Mouse (Mus musculus) MEL (cell line): Measurements from ENCODE around the gene Cdc42ep4. TPM values are rescaled to one million over a fixed set of nuclear protein-coding genes. Genes with fewer than 3 reads are reported as not detected.

Experiments
- DNase-seq: peaks from one replicate; pipeline ENCODE4 v3.0.0; 2011; ENCODE audit warnings: low read depth, low spot score
- H3K27ac ChIP-seq: 2 replicates; pipeline ENCODE4 v1.5.1; 2012; ENCODE audit warnings: low read depth, mild to moderate bottlenecking, control low read depth, low read length, moderate library complexity; ENCODE audit not compliant: control insufficient read depth
- H3K27me3 ChIP-seq, 2 experiments: fragments of 150-350 bp in 1 of 2; sonication (generic) in 1 of 2; 2 replicates each; pipeline ENCODE4 v1.6.1; 2012; ENCODE audit warnings: low read length in 2 of 2, mild to moderate bottlenecking in 2 of 2, improper control_type of control experiment in 1 of 2, moderate library complexity in 1 of 2; ENCODE audit not compliant: insufficient read depth in 2 of 2, control insufficient read depth in 1 of 2
- H3K36me3 ChIP-seq, 2 experiments: 2 replicates each; pipeline ENCODE4 v1.6.1; 2012 to 2014; ENCODE audit warnings: low read length in 2 of 2, improper control_type of control experiment in 1 of 2, inconsistent platforms in 1 of 2, mild to moderate bottlenecking in 1 of 2; ENCODE audit not compliant: insufficient read depth in 2 of 2, control insufficient read depth in 1 of 2
- H3K4me1 ChIP-seq, 2 experiments: fragments of 150-350 bp in 1 of 2; sonication (generic) in 1 of 2; 2 replicates each; pipeline ENCODE4 v1.6.1; 2012; ENCODE audit warnings: low read length in 2 of 2, improper control_type of control experiment in 1 of 2, mild to moderate bottlenecking in 1 of 2; ENCODE audit not compliant: insufficient read depth in 2 of 2, control insufficient read depth in 1 of 2
- H3K4me3 ChIP-seq, 2 experiments: fragments of 150-350 bp in 1 of 2; sonication (generic) in 1 of 2; 2 replicates each; pipeline ENCODE4 v1.5.1; 2012; ENCODE audit warnings: low read depth in 2 of 2, low read length in 2 of 2, mild to moderate bottlenecking in 2 of 2, moderate library complexity in 2 of 2, control low read depth in 1 of 2, improper control_type of control experiment in 1 of 2; ENCODE audit not compliant: control insufficient read depth in 1 of 2, insufficient read depth in 1 of 2
- H3K79me2 ChIP-seq: 2 replicates; pipeline ENCODE4 v1.6.1; 2012; ENCODE audit warnings: mild to moderate bottlenecking, low read length, moderate library complexity; ENCODE audit not compliant: control insufficient read depth, poor library complexity, insufficient read depth
- H3K9ac ChIP-seq: 2 replicates; pipeline ENCODE4 v1.6.1; 2012; ENCODE audit warnings: low read depth, mild to moderate bottlenecking, control low read depth, low read length, moderate library complexity; ENCODE audit not compliant: control insufficient read depth, poor library complexity, severe bottlenecking
- H3K9me3 ChIP-seq: fragments of 150-350 bp; sonication (generic); replicated peaks from 2 replicates; pipeline ENCODE4 v1.6.1; 2012; ENCODE audit warnings: mild to moderate bottlenecking, low read length, improper control_type of control experiment, moderate library complexity; ENCODE audit not compliant: insufficient read depth
- BHLHE40 ChIP-seq: IDR thresholded peaks from 2 replicates; pipeline ENCODE4 v1.6.1; 2012; ENCODE audit warnings: low read depth, mild to moderate bottlenecking, inconsistent platforms, low read length, improper control_type of control experiment, borderline replicate concordance
- CTCF ChIP-seq, 3 experiments: IDR thresholded peaks in 2 of 3; conservative IDR thresholded peaks in 1 of 3; 2 replicates each; pipeline ENCODE4 v1.5.1; 2011 to 2012; ENCODE audit warnings: low read length in 3 of 3, low read depth in 2 of 3, mild to moderate bottlenecking in 2 of 3, improper control_type of control experiment in 1 of 3, inconsistent platforms in 1 of 3, mixed read lengths in 1 of 3, moderate library complexity in 1 of 3; ENCODE audit not compliant: control insufficient read depth in 1 of 3, insufficient read depth in 1 of 3, poor library complexity in 1 of 3, severe bottlenecking in 1 of 3
- ELF1 ChIP-seq: IDR thresholded peaks from 2 replicates; pipeline ENCODE4 v1.6.1; 2014; ENCODE audit warnings: low read depth, mild to moderate bottlenecking, inconsistent platforms, low read length, improper control_type of control experiment, moderate library complexity
- EP300 ChIP-seq, 2 experiments: IDR thresholded peaks; 2 replicates each; pipeline ENCODE4 v1.6.1; 2011; ENCODE audit warnings: improper control_type of control experiment in 2 of 2, low read length in 2 of 2, low read depth in 1 of 2, mild to moderate bottlenecking in 1 of 2
- GATA1 ChIP-seq: IDR thresholded peaks from 2 replicates; pipeline ENCODE4 v1.6.1; 2011; ENCODE audit warnings: low read depth, low read length, improper control_type of control experiment
- JUND ChIP-seq: IDR thresholded peaks from 2 replicates; pipeline ENCODE4 v1.6.1; 2011; ENCODE audit warnings: low read depth, mild to moderate bottlenecking, improper control_type of control experiment, low read length
- MAFK ChIP-seq: IDR thresholded peaks from 2 replicates; pipeline ENCODE4 v1.6.1; 2011; ENCODE audit warnings: low read depth, mild to moderate bottlenecking, low read length, improper control_type of control experiment, borderline replicate concordance
- MAX ChIP-seq: IDR thresholded peaks from 2 replicates; pipeline ENCODE4 v1.6.1; 2011; ENCODE audit warnings: low read length, improper control_type of control experiment
- MYC ChIP-seq: IDR thresholded peaks from 2 replicates; pipeline ENCODE4 v1.6.1; 2011; ENCODE audit warnings: low read depth, mild to moderate bottlenecking, low read length, improper control_type of control experiment, moderate library complexity
- NELFE ChIP-seq: IDR thresholded peaks from 2 replicates; pipeline ENCODE4 v1.6.1; 2011; ENCODE audit warnings: low read depth, low read length, improper control_type of control experiment
- RAD21 ChIP-seq: IDR thresholded peaks from 2 replicates; pipeline ENCODE4 v1.6.1; 2011; ENCODE audit warnings: mild to moderate bottlenecking, low read depth, low read length, improper control_type of control experiment
- SMC3 ChIP-seq: IDR thresholded peaks from 2 replicates; pipeline ENCODE4 v1.6.1; 2011; ENCODE audit warnings: low read depth, low read length, improper control_type of control experiment
- TAL1 ChIP-seq: IDR thresholded peaks from 2 replicates; pipeline ENCODE4 v1.6.1; 2012; ENCODE audit warnings: mild to moderate bottlenecking, inconsistent platforms, low read length, moderate library complexity, mixed read lengths
- TCF12 ChIP-seq: IDR thresholded peaks from 2 replicates; pipeline ENCODE4 v1.6.1; 2014; ENCODE audit warnings: low read depth, mild to moderate bottlenecking, inconsistent platforms, low read length, improper control_type of control experiment, moderate library complexity
- ZC3H11A ChIP-seq: IDR thresholded peaks from 2 replicates; pipeline ENCODE4 v1.6.1; 2012; ENCODE audit warnings: low read depth, mild to moderate bottlenecking, inconsistent platforms, low read length, improper control_type of control experiment
- ZNF384 ChIP-seq: IDR thresholded peaks from 2 replicates; pipeline ENCODE4 v1.6.1; 2012; ENCODE audit warnings: low read depth, mild to moderate bottlenecking, inconsistent platforms, low read length, improper control_type of control experiment
- polyA plus RNA-seq, 2 experiments: library from polyadenylated mRNA; stranded (reverse) in 1 of 2; unstranded in 1 of 2; fragments of >175 nt in 1 of 2; fragments of >200 nt in 1 of 2; gene quantifications; 2 replicates each; pipeline versions ENCODE4 v1.2.1 to v1.2.4; 2012; ENCODE audit warnings: low replicate concordance in 2 of 2, low read depth in 1 of 2; ENCODE audit not compliant: insufficient read length in 2 of 2, insufficient read depth in 1 of 2, missing spikeins in 1 of 2
- total RNA-seq: library from RNA; depleted of rRNA; stranded (reverse); fragments of 300-350 nt; gene quantifications from 2 replicates; pipeline ENCODE4 v1.2.3, GENCODE M21; 2012

Cdc42ep4 gene
- total and polyA plus RNA-seq, 3 experiments: 27.7 to 39.0 TPM; not detected in 1

DNA sequence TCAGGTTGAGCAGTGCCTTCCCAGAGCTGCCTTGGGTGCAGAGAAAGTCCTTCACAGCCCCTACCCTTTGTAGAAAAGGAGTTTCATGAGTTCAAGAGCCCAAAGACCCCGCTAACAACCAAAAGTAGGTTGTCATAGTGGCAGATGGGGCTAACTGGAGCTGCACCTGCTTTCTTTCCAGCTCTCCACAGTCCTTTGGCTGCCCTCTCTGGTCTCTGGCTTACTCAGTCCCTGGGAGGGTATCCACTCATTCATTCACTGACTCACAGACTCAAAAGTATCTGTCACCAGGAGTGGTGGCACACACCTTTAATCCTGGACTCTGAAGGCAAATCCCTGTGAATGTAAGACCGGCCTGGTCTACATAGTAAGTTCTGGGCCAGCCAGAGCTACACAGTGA is 35.5 kb downstream of the Cdc42ep4 start:
- Histone ChIP-seq H3K27ac (no peak overlapping the region), H3K27me3 (no peaks in the 10 kb centered on the region), H3K79me2 (no peaks in the 10 kb centered on the region), H3K9ac (no peak overlapping the region), H3K4me1 (no peaks in the 10 kb centered on the region), H3K36me3 (no peaks in the 10 kb centered on the region), H3K4me3 (no peak overlapping the region), H3K9me3 (no peaks in the 10 kb centered on the region)
- TF ChIP-seq GATA1 (no peak), CTCF (IDR thresholded peaks at IDR 0.05 in 2 of 3, conservative IDR thresholded peaks at IDR 0.05 in 1 of 3; ENCODE audit: control insufficient read depth in 1 of 3, insufficient read depth in 1 of 3, low read depth in 2 of 3, low read length in 3 of 3, poor library complexity in 1 of 3, severe bottlenecking in 1 of 3) (no peak), ELF1 (no peak), BHLHE40 (no peak), MYC (no peak), JUND (no peak)
- no peak for DNase-seq

DNA sequence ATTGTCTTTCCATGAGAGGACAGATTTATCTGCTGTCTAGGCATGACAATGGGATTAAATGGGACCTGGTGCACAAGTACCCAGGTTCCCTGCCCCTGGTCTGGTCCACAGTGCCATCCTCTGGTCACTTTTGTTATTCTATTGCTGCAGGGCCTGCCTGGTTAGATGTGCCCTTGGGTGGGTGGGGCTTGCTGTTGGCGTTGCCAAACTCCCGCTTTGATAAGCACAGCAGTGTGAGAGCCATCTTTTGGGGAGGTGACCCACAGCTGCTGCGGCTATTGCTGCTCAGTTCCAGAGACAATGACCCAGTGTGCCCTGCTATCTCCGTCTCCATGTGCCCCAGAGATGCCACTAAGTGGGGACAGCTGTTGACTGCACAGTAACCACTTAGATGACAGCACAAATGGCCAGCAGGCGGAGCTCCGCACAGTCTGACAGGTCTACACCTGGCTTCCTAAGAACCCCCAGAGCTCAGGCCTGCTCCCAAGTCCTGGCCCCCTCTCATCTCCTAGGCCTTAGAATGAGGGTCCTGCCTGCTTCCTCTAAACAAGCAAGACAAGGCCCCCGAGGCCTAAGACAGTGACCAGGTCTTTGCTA is 36.5 kb downstream of the Cdc42ep4 start:
- no peaks in the 10 kb centered on the region for H3K9me3 ChIP-seq
- TF ChIP-seq TCF12: no peak
- TF ChIP-seq ZNF384: no peak
- no peak for TF ChIP-seq TAL1
- no peak for TF ChIP-seq MAX
- peak in 2 of 3 experiments; percentile 35 to 57; a peak in 5 of 6 replicates for TF ChIP-seq CTCF (IDR thresholded peaks at IDR 0.05 in 2 of 3, conservative IDR thresholded peaks at IDR 0.05 in 1 of 3; ENCODE audit: control insufficient read depth in 1 of 3, insufficient read depth in 1 of 3, low read depth in 2 of 3, low read length in 3 of 3, poor library complexity in 1 of 3, severe bottlenecking in 1 of 3)
- no peak for TF ChIP-seq MAFK
- peak; percentile 23 for TF ChIP-seq RAD21
- TF ChIP-seq NELFE: no peak
- TF ChIP-seq EP300 (IDR thresholded peaks at IDR 0.05; ENCODE audit: low read depth in 1 of 2, low read length in 2 of 2): no peak
- peak; percentile 31; the same call in 1 of the 2 replicates for TF ChIP-seq ZC3H11A
- TF ChIP-seq SMC3: peak; percentile 67
- H3K27me3 ChIP-seq: no peaks in the 10 kb centered on the region
- H3K36me3 ChIP-seq: no peaks in the 10 kb centered on the region
- DNase-seq: no peak
- no peaks in the 10 kb centered on the region for H3K79me2 ChIP-seq
- no peak overlapping the region for H3K9ac ChIP-seq
- H3K27ac ChIP-seq: no peak overlapping the region
- H3K4me3 ChIP-seq: no peak overlapping the region
- H3K4me1 ChIP-seq: no peaks in the 10 kb centered on the region
